Mouse (Mus musculus) inflammation-experienced regulatory T-cells, adult 16 weeks (primary cell): ENCODE data around the gene Arhgef38. TPM values are rescaled to one million over a fixed set of nuclear protein-coding genes. Genes with fewer than 3 reads are reported as not detected.

ENCODE experiments used
- polyA plus RNA-seq: library from polyadenylated mRNA; unstranded; fragments of 100-300 nt; shearing (Covaris generic); gene quantifications from one replicate; pipeline ENCODE4 v1.2.1, GENCODE M21; 2017

The Arhgef38 gene
- polyA plus RNA-seq, result not detected

DNA sequence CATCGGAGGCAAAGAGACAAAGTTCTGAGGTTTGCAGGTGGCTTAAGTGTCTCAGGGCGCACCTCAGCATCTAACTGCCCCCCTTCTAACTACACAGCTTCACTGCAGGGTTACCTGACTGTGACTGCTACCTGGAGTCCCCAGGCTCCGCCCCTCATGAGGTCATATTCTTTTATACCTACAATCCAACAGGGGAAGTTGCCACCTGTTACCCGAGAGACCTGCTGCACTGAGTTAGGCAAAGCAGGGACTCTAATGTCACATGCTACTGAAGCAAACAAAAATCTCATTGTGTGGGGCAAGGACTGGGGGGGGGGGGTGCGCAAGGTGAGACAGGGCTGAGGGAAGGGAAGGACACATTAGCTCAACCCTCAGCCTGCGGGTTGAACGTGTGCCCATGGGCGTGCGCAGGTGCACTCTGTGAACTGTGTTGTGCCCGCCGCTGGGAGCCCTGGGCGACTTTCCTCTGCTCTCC, at the start of gene Arhgef38:
TSS of gene Arhgef38 (minus strand) at position 129 of the 475 bp plus-strand sequence.

GRCm38 (mm10) chr3:133091664-133092273, 143.0 kb downstream of the Arhgef38 start, which contains the start of the genes Ints12 and Gstcd:
Ints12 (plus strand) TSS chr3:133091840.
Gstcd (minus strand) TSS chr3:133092033.

Other genes starting within 250 kb of the Arhgef38 start
- gene Ints12, start 143.1 kb downstream of the Arhgef38 start, polyA plus RNA-seq, result 17.5 TPM
- gene Gstcd, start 142.9 kb downstream of the Arhgef38 start, polyA plus RNA-seq, result 2.8 TPM
- gene Ppa2, start 75.2 kb upstream of the Arhgef38 start, polyA plus RNA-seq, result 21.8 TPM